Mouse (Mus musculus) erythroblast, embryonic 14.5 days (primary cell): ENCODE data around the gene Ccne1.

Source experiments
- GATA1 ChIP-seq: IDR thresholded peaks from 2 replicates; pipeline ENCODE4 v1.6.1; 2012; ENCODE audit warnings: low read length, inconsistent platforms, mixed read lengths
- TAL1 ChIP-seq: IDR thresholded peaks from 3 replicates; pipeline ENCODE4 v1.6.1; 2012; ENCODE audit warnings: low read length, inconsistent platforms, mixed read lengths

- TF ChIP-seq GATA1 (no peak), TAL1 (no peak)
Observed at GRCm38 (mm10) chr7:38073782-38074181, 33.6 kb downstream of the Ccne1 start.
